ENCODE assay signal across 10 mouse cellular contexts in the genomic region with DNA sequence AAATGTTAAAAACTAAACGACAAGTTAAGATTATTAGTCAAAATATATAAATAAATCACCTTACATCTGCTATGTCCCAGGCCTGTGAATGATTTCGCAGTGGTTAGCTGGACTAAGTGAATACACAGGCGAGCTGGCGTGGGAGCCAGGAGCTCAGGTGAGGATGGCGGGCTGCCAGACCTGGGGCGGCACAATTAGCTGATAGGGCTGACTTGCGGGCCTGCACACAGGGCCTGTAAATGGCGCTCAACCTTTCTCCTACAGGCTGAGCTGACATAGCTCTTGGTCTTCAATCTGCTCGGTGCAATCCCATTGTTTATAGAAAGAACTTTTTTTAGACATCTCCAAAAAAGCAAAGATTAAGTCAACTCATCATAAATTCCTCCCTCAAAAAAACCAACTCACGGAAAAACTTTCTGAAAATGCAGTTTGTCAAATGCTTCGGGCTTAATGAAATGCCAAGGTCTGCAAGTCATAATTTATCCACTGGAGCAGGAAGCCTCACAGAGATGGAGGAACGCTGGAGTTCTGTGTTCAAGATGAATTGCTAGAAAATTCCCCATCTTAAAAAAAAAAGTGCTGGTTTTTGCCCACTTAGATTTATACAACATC.
DNase-seq lines count a peak whose midpoint lies in the region; ATAC-seq and TF ChIP-seq lines count a peak whose summit lies in the region.
"Had no signal": no experiment of that assay in that cellular context is flagged by ENCODE, and none has a peak within 500 bp of the region (broad histone marks: within the 10 kb centered on the region; RNA-seq: fewer than 3 reads in every experiment).

No protein-coding gene starts in this region.

- no peaks in the 10 kb centered on the region for H3K9me3 ChIP-seq in hindbrain, embryonic 14.5 days (ENCODE audit: control insufficient read depth, low read length)
- H3K9me3 ChIP-seq: heart, embryonic 13.5 days had no signal

- no peak for TF ChIP-seq CTCF in brain, embryonic 14.5 days (IDR thresholded peaks at IDR 0.05; ENCODE audit: borderline replicate concordance, extremely low read depth, insufficient read depth, insufficient read length)

- DNase-seq in heart, adult 11 months: peak; percentile 94
- DNase-seq in heart, postnatal 25 days (ENCODE audit: low spot score): no peak
- peak; percentile 4 for DNase-seq in 3134 (ENCODE audit: extremely low read depth, insufficient read length, low spot score)
- peak; percentile 20 for DNase-seq in brain, embryonic 14.5 days (ENCODE audit: low read depth)
- DNase-seq in kidney, postnatal 4 days: peak; percentile 61 to 70
- no peak for DNase-seq in thymus, adult 18-20 months
- no peak for DNase-seq in embryo, embryonic 10.5 days (ENCODE audit: low spot score)
- no peak for DNase-seq in hindbrain, embryonic 14.5 days (ENCODE audit: low spot score)
- DNase-seq: cerebellum, adult 11 months had no signal

- H3K4me2 ChIP-seq in hindbrain, embryonic 14.5 days (replicated peaks): no peak overlapping the region
- H3K4me2 ChIP-seq: heart, embryonic 13.5 days had no signal

- TF ChIP-seq POLR2A in brain, embryonic 14.5 days (IDR thresholded peaks at IDR 0.05; ENCODE audit: borderline replicate concordance, extremely low read depth, insufficient read depth, insufficient read length, poor library complexity, severe bottlenecking): no peak

- no peak overlapping the region for H3K4me3 ChIP-seq in hindbrain, embryonic 14.5 days (replicated peaks; ENCODE audit: low read length)
- H3K4me3 ChIP-seq: heart, embryonic 13.5 days had no signal

- no peaks in the 10 kb centered on the region for H3K27me3 ChIP-seq in hindbrain, embryonic 14.5 days (ENCODE audit: control insufficient read depth, insufficient read depth, low read length)
- H3K27me3 ChIP-seq: heart, embryonic 13.5 days had no signal

- H3K9ac ChIP-seq in hindbrain, embryonic 14.5 days: no peak overlapping the region
- H3K9ac ChIP-seq: heart, embryonic 13.5 days had no signal

- ATAC-seq in hindbrain, embryonic 14.5 days (ENCODE audit: low FRiP score): no peak

- 86% methylated on average over 12 of the region's 12 CpGs for WGBS in hindbrain, embryonic 14.5 days

- intact Hi-C loops in heart, postnatal 25 days (cut with DNase I): no loop called here

- no peaks in the 10 kb centered on the region for H3K4me1 ChIP-seq in hindbrain, embryonic 14.5 days (replicated peaks; ENCODE audit: control insufficient read depth, insufficient read depth, low read length)

- H3K27ac ChIP-seq in hindbrain, embryonic 14.5 days: no peak overlapping the region

- no peaks in the 10 kb centered on the region for H3K36me3 ChIP-seq in hindbrain, embryonic 14.5 days (replicated peaks; ENCODE audit: control insufficient read depth, insufficient read depth)
- H3K36me3 ChIP-seq: heart, embryonic 13.5 days had no signal

Comparison
In these comparisons a context has a peak if more than half of its experiments do, and no peak if none do; other contexts are left out.
1. DNase-seq: peak in heart, adult 11 months (single experiment), 3134 (single experiment), brain, embryonic 14.5 days (single experiment) and kidney, postnatal 4 days (2 of 2); none in heart, postnatal 25 days (single experiment), thymus, adult 18-20 months (0 of 2), embryo, embryonic 10.5 days (single experiment) and hindbrain, embryonic 14.5 days (single experiment).